Mouse (Mus musculus) forebrain, embryonic 14.5 days (tissue): Measurements from ENCODE around the gene Slx1b. TPM values are rescaled to one million over a fixed set of nuclear protein-coding genes. Genes with fewer than 3 reads are reported as not detected.

Source experiments
- polyA plus RNA-seq: library from polyadenylated mRNA; unstranded; fragments of >200 nt; fragmentation: Nextera tagmentation; extraction: Ambion mirVana; gene quantifications from 2 replicates; pipeline ENCODE4 v1.2.1, GENCODE M21; 2014

Gene Slx1b
- polyA plus RNA-seq, 1 experiment from 2014 or later = 8.8 TPM

Other genes starting within 250 kb of the Slx1b start
- gene Atp2a1, start 232.7 kb downstream of the Slx1b start, polyA plus RNA-seq = 0.12 and 0.24 TPM in 2 replicates
- gene Sh2b1, start 220.4 kb downstream of the Slx1b start, polyA plus RNA-seq = 49.2 and 59.5 TPM in 2 replicates
- 135 and 147 TPM in 2 replicates for gene Tufm, start 208.4 kb downstream of the Slx1b start, polyA plus RNA-seq
- 36.5 and 46.3 TPM in 2 replicates for gene Atxn2l, start 192.3 kb downstream of the Slx1b start, polyA plus RNA-seq
- 163 and 182 TPM in 2 replicates for gene Eif3c, start 129.4 kb downstream of the Slx1b start, polyA plus RNA-seq
- 0.21 and 0.44 TPM in 2 replicates for gene Apobr, start 110.8 kb downstream of the Slx1b start, polyA plus RNA-seq
- gene Cln3, start 110.0 kb downstream of the Slx1b start, polyA plus RNA-seq = 24.0 and 28.0 TPM in 2 replicates
- not detected in 2 replicates for gene Il27, start 100.8 kb downstream of the Slx1b start, polyA plus RNA-seq
- 7.0 and 8.5 TPM in 2 replicates for gene Nupr1, start 64.9 kb downstream of the Slx1b start, polyA plus RNA-seq
- 61.3 and 66.1 TPM in 2 replicates for gene Sgf29, start 46.5 kb downstream of the Slx1b start, polyA plus RNA-seq
- 3.3 and 5.7 TPM in 2 replicates for gene Sult1a1, start 19.4 kb downstream of the Slx1b start, polyA plus RNA-seq
- 147 and 164 TPM in 2 replicates for gene Bola2, start 383 bp downstream of the Slx1b start, polyA plus RNA-seq
- gene Coro1a, start 12.0 kb upstream of the Slx1b start, polyA plus RNA-seq = 97.2 and 111 TPM in 2 replicates
- gene Mapk3, start 63.8 kb upstream of the Slx1b start, polyA plus RNA-seq = 90.8 and 99.7 TPM in 2 replicates
- 1.2 and 1.3 TPM in 2 replicates for gene Gdpd3, start 70.5 kb upstream of the Slx1b start, polyA plus RNA-seq
- 206 and 230 TPM in 2 replicates for gene Ypel3, start 81.2 kb upstream of the Slx1b start, polyA plus RNA-seq
- 0.42 and 0.47 TPM in 2 replicates for gene Tbx6, start 85.7 kb upstream of the Slx1b start, polyA plus RNA-seq
- gene Ppp4c, start 96.7 kb upstream of the Slx1b start, polyA plus RNA-seq = 231 and 256 TPM in 2 replicates
- 31.3 and 37.4 TPM in 2 replicates for gene Fam57b, start 101.9 kb upstream of the Slx1b start, polyA plus RNA-seq
- gene 4930451I11Rik, start 135.9 kb upstream of the Slx1b start, polyA plus RNA-seq = not detected in 2 replicates
- 4.9 and 6.7 TPM in 2 replicates for gene Doc2a, start 151.6 kb upstream of the Slx1b start, polyA plus RNA-seq
- gene Hirip3, start 166.2 kb upstream of the Slx1b start, polyA plus RNA-seq = 12.0 and 13.7 TPM in 2 replicates
- 91.3 and 104 TPM in 2 replicates for gene Ino80e, start 166.6 kb upstream of the Slx1b start, polyA plus RNA-seq
- 25.9 and 31.0 TPM in 2 replicates for gene Taok2, start 188.9 kb upstream of the Slx1b start, polyA plus RNA-seq
- gene Tmem219, start 227.1 kb upstream of the Slx1b start, polyA plus RNA-seq = 34.3 and 44.9 TPM in 2 replicates
- 69.3 and 89.2 TPM in 2 replicates for gene Kctd13, start 233.1 kb upstream of the Slx1b start, polyA plus RNA-seq